Mouse (Mus musculus): Measurements from ENCODE around the gene Nars2.

Gene Nars2

DNA sequence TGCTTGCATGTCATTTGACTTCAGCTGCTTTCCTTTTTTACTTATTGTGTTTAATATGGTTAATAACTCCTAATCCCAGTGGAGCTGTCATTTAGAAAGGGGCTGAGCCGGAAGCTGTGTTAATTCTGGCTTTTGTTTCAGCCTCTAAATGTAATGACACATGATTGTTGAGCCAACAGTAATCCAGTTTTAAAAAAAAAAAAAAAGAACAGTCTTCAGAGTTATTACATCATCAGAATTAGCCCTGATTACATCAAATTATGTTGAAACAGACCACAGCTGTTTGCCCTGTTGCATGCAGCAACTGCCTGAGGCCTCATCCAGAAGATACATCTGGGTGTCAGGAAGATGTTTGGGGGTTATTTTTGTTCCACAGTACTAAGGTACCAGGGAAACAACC is 123.7 kb downstream of the Nars2 start:
- no peak for DNase-seq

DNA sequence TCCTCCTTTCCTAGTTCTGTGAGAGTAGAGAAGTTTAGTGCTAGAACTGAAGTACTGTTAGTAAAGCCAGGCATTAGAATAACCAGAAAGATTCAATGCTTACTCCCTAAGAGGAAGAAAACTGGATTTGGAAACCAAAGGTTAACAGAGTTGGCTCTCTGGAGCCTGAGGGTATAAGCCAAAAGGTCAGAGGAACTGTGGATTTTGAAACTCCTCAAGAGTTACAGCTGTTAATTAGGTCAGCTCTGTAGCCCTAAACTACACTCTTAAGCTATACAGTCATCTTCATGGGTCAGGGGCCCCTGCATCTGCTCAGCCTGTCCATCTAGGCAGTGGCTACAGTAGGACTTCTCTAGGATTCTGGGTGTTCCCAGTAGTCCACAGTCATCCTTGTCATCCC is 125.7 kb downstream of the Nars2 start:
- DNase-seq, result no peak

DNA sequence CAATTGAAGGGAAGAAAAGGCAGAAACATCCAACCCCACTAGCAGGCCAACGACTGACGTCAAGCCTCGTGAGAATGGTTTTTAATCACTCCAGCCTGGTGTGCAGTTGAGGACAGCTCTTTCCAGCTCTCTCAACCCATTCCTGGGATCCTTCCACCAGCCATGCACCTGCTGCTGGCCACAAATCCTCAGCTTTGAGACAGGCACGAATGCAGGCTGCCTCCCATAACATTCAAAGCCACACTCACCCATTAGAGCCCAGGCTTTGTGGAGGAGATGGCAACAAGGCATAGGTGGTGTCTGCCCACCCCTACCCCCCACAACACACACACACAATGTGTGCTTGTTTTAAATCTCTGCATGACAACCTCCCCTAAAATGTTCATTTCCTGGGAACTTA is 127.4 kb downstream of the Nars2 start:
- DNase-seq, result peak in 1 of 2 experiments; percentile 5

DNA sequence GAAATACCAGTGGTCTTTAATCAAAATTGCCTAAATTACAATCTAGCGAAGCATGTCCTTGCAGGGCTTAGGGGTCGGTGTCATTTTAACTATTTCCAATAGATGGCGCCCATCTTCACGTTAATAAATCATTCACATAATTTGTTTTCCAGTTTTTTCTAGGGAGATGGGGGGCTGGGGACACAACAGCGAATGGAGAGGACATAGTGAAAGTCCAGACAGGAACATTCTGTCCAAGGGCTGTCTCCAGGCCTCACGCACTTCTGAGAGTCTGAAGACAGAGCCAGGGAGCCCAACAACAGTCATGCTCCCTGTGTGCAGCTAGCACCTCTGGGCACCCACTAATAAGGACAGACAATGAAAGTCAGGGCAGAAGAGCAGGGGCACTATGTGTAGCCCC is 127.8 kb downstream of the Nars2 start:
- peak; percentile 57 to 68 for DNase-seq

DNA sequence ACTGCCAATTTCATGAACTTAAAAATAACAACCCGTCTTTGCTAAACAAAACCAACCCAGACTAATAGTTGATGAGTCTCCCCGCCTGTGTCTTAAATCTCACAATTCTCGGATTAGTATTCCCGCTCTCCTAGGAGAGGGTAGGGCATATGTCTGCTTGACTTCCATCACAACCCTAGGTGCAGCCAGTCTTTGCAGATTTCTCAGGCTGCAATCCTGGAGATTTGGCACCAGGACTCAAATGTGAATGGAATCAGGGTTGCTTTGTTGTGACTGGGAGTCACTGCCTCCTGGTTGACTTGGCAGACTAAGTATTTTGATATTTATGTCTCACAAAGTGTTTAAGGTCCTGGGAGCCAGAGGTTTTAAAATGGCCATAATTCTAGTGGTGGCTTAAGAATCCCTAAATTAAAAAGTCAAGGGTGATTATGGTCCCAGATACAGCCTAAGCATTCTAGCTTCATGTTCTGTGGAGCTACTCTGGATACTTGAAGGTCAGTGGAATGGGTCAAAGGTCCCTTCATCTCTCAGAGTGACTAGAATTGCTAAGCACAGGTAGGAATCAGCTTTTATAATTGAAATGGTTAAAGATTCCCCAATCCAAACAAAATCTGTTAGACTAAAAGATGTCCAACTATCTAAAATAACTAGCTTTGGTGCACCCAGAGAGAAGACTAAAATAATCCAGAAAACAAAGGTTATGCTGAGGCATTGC is 128.5 kb downstream of the Nars2 start:
- no peak for DNase-seq

DNA sequence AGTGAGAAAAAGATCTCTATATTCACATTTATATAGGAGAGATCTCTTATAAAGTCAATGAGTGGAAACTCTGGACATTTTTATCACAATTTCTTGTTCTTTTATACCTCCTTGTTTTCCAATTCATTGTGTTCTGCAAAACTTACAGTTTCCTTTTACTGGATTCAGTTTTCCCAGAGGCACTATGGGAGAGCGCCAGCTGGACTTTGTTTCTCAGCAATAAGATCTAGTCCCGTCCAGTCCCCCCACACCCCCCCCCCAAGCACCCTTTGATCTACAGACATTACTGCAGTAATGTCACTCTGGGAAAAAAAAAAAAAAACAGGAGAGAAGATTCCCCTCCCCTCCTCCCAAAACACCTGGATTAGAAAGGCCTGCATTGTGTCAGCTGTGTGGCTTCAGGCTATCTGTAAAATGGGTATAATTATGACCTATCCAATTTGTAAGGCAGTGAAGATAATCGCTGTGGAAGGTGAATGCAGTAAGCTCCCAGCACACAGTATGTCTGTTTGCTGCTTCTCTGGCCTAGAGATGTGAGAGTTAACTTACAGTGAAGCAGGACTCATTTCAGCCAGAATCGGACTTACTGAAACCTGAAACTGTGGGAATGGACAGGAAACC is 129.4 kb downstream of the Nars2 start:
- no peak for DNase-seq

DNA sequence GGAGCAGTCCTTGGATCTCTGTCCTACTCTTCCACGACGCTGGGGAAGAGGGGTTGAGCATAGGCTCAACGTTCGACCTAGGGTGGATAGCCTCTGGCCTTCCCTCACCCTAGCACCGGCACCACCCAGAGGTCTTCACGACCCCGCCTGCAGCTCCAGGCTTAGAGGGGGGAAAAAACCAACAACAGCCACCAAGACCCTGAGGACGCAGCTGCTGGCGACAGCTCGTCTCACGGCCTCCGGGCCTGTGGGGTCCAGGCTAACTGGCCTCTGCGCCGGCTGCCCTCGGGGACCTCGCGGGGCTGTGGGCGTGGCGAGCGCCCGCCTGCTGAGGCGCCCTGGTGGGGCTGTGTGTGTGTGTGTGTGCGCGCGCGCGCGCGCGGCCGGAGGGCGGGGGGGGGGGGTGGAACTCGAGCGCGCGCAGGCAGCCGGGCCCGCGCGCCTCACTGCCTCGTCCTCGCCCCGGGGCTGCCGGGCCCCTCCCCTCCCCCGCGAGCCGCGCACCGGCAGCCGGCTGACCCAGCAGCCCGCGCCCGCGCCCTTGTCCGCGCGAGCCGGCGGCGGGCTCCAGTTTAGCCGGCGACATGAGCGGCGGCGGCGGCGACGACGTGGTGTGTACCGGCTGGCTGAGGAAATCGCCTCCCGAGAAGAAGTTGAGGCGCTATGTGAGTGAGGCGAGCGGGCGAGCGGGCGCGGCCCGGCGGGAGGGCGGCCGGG is 130.1 kb downstream of the Nars2 start, which contains the start of gene Gab2:
Gab2 (plus strand) TSS at position 345 of the 717 bp plus-strand sequence.
- DNase-seq, result peak; percentile 62 to 66

DNA sequence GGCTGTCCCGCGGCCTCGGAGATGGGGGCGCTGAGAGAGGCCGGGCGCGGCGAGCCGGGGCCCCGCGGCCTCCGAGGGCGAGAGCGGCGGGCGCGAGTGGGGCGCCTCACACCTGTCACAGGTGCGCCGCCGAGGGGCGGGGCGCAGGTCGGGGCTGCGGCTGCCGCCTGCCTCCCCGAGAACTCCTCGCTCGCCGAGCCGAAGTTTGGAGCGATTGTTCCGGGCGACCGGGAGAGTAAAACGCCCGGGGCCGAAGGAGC is 130.6 kb downstream of the Nars2 start:
- no peak for DNase-seq

DNA sequence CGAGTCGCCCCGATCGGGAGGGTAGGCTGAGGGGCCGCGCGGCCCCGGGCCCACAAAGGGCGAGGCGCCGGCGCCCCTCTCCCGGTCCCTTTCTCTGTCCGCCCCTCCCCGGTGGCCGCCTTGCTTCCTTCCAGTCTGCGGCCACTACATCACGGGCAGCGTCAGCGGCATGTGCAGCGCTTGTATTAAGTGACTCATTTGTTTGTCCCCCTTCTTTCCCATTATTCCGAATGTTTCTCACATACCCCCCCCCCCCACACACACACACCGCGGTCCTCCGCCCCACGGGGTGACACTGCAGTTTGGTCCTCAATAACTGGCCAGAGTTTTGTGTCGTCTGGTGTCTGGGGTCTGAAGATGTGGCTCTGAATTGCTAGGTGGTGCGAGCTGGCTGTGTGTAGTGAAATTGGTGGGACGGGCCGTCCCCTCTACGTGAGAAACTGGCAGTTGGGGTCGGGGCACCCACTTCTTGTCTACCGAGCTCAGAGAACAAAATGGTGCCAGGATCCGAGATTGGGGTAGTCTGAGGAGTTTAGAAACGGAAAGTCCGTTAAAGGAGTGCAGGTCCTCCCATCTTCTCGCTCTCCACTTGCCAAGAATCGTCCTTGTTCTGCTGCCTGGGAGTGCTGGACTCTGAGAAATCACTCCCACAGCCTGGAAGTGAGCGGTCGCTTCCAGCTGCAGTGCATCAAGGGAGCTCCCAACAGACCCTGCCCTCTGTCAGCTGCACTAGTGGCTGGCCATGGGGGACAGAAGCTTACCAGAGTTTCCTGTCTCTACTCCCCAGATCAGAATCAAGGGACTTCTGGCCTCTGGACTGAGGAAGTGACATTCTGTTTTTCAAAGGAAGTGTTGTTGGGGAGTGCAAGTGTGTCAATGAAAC is 131.2 kb downstream of the Nars2 start:
- peak; percentile 19 to 38 for DNase-seq

DNA sequence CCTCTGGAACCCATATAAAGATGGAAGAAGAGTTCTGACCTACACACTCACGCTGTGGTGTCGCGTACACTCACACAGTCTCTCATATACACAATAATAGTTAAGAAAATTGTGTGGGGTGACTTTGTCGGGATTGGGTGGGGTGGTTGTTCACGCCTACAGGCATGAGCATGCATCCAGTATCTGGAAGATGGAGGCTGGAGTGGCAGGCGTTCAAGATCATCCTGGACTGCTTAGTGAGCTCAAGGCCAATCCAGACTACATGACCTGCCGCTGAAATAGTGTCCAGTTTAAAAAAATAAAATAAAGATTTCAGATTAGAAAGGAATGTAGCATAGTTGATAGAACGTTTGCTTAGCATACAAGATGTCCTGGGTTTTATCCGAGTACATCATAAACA is 132.3 kb downstream of the Nars2 start:
- no peak for DNase-seq

- no peak for DNase-seq
These were observed 132.9 kb downstream of the Nars2 start for GRCm38 (mm10) chr7:97084181-97084580.

GRCm38 (mm10) chr7:97085291-97085690 is 134.0 kb downstream of the Nars2 start:
- peak; percentile 36 to 59 for DNase-seq

DNA sequence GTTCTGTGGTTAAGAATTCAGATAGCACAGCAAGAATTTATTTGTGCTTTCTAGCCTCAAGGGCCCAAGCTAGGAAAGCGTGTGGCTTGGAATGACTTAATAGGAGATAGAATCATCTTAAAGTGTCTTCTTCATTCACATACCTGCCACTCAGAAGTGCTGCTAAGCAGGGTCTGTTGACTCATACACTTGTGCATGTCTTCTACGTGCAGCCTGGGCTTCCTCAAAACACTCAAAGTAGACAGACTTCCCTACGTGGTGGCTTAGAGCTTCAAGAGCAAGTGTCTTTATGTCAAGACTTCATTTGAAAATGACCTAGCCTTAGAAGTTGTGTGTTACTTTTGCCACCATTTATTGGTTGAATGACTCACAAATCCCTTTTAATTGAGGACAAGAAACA is 142.9 kb downstream of the Nars2 start:
- no peak for DNase-seq

- no peak for DNase-seq
These were observed 156.8 kb downstream of the Nars2 start for GRCm38 (mm10) chr7:97108119-97108518.
